Mouse (Mus musculus) cerebellum, postnatal 4 days (tissue): ENCODE results near the gene Catsperg2.
"Not testable (repeated sequence)": the region's sequence is repeated elsewhere in the genome, so short reads cannot be mapped to it uniquely, and the experiment has no call there.

Experiments
- DNase-seq, 2 experiments: peaks; one replicate each; pipeline ENCODE4 v3.0.0; 2022; ENCODE audit warnings: low spot score in 2 of 2, mixed read lengths in 1 of 2

The Catsperg2 gene

DNA sequence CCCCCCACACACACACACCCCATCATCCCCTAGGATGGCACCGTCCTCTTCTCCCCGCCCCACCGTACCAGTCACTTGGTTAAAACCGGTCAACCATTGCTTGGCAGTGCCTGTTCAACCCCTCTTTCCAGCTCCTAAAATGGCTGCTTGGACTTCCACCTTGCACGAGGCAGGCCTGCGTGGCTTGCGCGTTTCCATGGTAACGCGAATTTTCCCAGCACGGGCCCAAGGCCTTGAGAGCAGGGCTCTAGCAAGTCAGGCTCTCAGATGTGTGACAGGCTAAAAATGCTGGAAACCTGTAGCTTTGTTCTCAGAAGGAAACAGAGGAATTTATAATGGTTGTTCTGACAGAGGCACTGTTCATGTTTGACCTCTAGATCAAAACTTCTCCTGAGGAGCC lies at the start of gene Catsperg2:
TSS of gene Catsperg2 (minus strand) at position 173 of the 400 bp plus-strand sequence.
- not testable (repeated sequence) for DNase-seq

GRCm38 (mm10) chr7:29776568-29776967 lies 49.7 kb upstream of the Catsperg2 start:
- DNase-seq, result no peak

- no peak for DNase-seq
Observed at GRCm38 (mm10) chr7:29774371-29774770, 47.5 kb upstream of the Catsperg2 start.

DNA sequence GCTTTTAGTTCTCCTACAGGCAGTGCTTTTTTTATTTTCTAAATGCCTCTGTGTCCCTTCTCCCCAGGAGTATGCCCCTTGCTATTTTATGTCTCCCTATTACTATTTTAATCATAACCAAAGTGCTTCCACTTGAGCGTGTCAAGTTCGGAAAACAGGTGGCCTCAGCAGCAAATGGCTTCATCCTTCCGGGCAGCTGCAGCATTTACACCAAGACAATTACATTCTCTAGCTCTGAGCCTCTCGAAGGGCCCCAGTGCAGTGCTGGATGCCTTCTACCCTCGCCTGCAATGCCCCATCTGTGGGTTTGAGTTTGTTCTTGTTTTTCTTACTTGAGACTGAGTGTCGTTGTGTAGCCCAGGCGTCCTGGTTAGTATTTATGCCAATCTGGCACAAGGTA lies 46.7 kb upstream of the Catsperg2 start:
- no peak for DNase-seq

DNA sequence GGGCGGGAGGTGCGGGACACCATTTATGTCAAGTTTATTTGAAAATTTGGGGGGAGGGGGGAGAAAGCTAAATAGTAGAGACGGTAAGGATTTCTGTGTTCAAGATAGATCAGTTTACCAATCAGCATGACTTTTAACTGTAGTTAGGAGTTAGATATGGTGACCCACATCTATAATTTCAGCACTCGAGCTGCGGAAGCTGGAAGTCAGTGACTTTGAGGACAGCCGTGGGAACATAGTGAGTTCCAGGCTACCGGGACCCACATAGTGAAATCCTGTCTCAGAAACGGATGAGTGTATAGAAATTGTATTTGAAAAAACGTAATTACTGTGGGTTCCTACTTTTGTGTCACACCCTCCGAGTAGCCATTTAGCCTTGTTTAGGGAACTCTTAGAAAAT lies 42.1 kb upstream of the Catsperg2 start:
- DNase-seq, result no peak

DNA sequence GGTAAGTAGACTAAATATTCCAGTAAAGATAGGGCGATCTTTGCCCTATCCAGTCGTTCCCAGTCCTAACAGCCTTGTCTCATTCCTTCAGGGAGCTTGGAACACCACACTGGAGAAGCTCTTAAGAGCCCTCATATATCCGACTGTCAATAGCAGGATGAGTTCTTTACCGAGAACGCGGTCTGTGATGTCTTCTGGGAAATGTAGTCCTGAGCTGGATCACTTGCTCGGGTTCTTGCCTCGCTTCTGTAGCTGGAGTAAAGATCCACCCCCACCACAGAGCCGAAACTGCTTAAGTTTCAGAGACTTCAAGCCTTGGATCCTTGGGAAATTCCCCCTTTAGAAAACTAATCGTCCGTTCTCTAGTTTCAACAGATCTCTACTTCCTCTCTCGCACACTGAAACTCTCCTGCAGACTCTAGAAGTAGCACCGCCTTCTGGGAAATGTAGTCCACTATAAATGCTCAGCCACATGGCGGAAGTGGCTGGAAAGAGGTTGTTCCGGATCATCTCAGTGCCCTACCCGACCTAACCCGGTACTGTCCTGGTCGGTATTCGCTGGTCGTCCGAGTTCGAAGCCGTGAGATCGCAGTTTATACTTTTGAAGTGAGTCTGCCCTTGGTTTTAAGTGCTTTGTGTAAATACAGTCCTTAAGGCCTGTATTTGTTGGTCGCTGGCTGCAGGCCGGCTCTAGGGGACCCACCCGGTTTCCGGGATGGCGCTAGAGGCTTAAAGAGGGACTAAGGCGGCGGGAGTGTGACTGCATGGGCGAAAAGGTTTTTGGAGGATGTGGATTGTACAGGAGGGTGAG lies 41.5 kb upstream of the Catsperg2 start, which contains the start of gene Zfp84:
TSS of gene Zfp84 (plus strand) at position 463 of the 811 bp plus-strand sequence.
- DNase-seq, result peak in 1 of 2 experiments; percentile 73

DNA sequence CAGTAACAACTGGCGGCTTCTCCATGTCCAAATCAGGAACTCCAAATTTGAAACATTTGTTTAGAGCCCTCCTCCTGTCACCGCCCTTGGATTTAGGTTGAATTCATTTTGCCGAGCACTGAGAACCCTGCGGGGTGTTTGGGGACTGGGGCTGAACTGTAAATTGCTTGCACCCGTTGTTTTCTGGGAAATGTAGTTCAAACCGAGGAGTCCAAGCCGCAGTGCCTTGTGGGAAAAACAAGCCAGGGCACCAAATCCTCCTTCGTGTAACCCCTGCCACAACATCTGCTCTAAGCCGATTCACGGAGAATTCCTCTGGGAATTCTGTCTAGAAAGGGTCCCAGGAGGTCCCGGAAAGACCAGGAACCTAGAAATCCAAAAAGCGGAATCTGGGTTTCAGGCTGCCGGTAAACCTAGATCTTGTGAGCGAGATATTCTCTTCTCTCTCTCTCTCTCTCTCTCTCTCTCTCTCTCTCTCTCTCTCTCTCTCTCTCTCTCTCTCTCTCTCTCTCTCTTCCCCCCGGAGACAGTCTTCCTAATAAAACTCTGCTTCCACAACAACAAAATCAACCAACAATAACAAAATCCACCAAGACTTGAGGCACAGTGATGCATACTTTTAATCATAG lies 40.3 kb upstream of the Catsperg2 start:
- peak; percentile 33 to 73 for DNase-seq

GRCm38 (mm10) chr7:29764702-29765101 lies 37.9 kb upstream of the Catsperg2 start:
- DNase-seq, result no peak

GRCm38 (mm10) chr7:29760476-29760875 lies 33.6 kb upstream of the Catsperg2 start:
- no peak for DNase-seq

GRCm38 (mm10) chr7:29742258-29742657 lies 15.4 kb upstream of the Catsperg2 start:
- no peak for DNase-seq

DNA sequence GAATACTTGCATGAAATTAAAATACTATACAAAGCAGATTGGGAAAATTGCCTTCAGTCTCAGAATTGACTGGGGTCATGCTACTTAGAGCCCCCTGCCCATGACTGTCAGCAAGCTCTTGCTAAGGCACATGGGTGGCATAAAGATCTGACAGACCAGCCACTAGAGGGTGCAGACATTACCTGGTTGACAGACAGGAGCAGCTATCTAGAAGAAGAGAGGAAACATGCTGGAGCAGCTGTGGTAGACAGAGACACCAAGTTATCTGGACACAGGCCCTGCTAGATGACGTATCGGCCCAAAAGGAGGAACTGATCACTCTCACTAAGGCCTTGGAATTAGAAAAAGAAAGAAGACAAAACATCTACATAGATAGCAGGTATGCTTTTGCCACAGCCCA lies 1.2 kb upstream of the Catsperg2 start:
- no peak for DNase-seq

- not testable (repeated sequence) for DNase-seq
Observed at GRCm38 (mm10) chr7:29725461-29726142, 1.2 kb downstream of the Catsperg2 start.

GRCm38 (mm10) chr7:29708891-29709290 lies 17.9 kb downstream of the Catsperg2 start:
- not testable (repeated sequence) for DNase-seq

DNA sequence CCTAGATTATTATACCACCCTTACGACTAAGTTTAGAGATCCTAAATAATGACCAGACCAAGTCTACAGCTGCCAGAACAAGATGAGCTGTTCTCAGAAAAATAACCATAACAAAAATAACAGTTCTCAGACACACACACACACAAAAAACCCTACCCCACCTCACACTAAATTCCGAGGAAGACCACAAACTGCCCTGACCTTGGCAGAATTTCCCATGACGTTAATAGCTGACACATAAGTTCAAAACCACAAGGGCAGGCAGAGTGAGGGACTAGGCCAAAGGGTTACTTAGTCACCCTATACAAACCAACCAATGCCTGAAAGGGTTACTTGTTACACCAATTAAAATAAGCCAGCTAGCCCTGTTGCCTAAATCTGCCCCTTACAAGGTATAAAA lies 31.6 kb downstream of the Catsperg2 start:
- DNase-seq, result not testable (repeated sequence)

DNA sequence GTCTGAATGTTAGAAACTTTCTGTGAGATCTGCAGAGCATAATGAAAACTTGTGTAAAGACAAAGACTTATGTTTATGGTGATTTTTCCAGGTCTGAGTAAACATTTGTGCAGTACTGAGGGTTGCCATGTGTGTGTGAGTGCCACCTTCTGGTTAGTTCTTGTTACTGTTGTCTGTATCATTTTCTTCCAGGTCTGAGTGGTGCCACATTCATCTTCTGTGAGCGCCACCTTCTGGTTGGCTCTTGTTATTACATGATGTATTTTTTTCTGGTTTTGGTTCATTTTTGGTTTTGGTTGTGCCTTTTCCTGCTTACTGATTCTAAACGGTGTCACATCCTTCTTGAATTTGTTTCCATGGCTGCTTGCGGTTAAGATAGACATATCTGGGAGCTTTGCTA lies 45.0 kb downstream of the Catsperg2 start:
- peak in 1 of 2 experiments; percentile 5 for DNase-seq
